Mouse (Mus musculus): ENCODE measurements around the gene Sp7.
A peak's percentile ranks its signal among the peaks of the same experiment; 100 is the strongest.

The Sp7 gene

GRCm38 (mm10) chr15:102366733-102367344 lies at the start of gene Sp7:
Gene Sp7, minus strand, starts transcription at chr15:102367182.
- DNase-seq, result peak; percentile 59

GRCm38 (mm10) chr15:102413687-102414086 lies 46.7 kb upstream of the Sp7 start:
- DNase-seq, result no peak

GRCm38 (mm10) chr15:102411077-102411476 lies 44.1 kb upstream of the Sp7 start:
- no peak for DNase-seq

GRCm38 (mm10) chr15:102409286-102409685 lies 42.3 kb upstream of the Sp7 start:
- no peak for DNase-seq

- no peak for DNase-seq
These were observed 41.7 kb upstream of the Sp7 start for GRCm38 (mm10) chr15:102408558-102409130.

GRCm38 (mm10) chr15:102407681-102408557 lies 40.9 kb upstream of the Sp7 start:
- no peak for DNase-seq

- no peak for DNase-seq
These were observed 40.1 kb upstream of the Sp7 start for GRCm38 (mm10) chr15:102406912-102407580.

- no peak for DNase-seq
These were observed 39.4 kb upstream of the Sp7 start for GRCm38 (mm10) chr15:102406196-102406911.

GRCm38 (mm10) chr15:102405489-102406195 lies 38.7 kb upstream of the Sp7 start, which contains the start of gene Sp1:
Gene Sp1, plus strand, starts transcription at chr15:102406143.
- DNase-seq, result peak; percentile 100

- no peak for DNase-seq
These were observed 37.9 kb upstream of the Sp7 start for GRCm38 (mm10) chr15:102404608-102405488.

- DNase-seq, result no peak
These were observed 35.2 kb upstream of the Sp7 start for GRCm38 (mm10) chr15:102402210-102402609.

- no peak for DNase-seq
These were observed 34.3 kb upstream of the Sp7 start for GRCm38 (mm10) chr15:102401278-102401677.

- no peak for DNase-seq
These were observed 33.6 kb upstream of the Sp7 start for GRCm38 (mm10) chr15:102400476-102401045.

GRCm38 (mm10) chr15:102399229-102400221 lies 32.5 kb upstream of the Sp7 start:
- peak; percentile 84 for DNase-seq

GRCm38 (mm10) chr15:102398629-102399028 lies 31.6 kb upstream of the Sp7 start:
- DNase-seq, result no peak

- DNase-seq, result no peak
These were observed 28.1 kb upstream of the Sp7 start for GRCm38 (mm10) chr15:102395061-102395460.

GRCm38 (mm10) chr15:102393584-102394014 lies 26.6 kb upstream of the Sp7 start:
- DNase-seq, result peak; percentile 75

- DNase-seq, result no peak
These were observed 25.5 kb upstream of the Sp7 start for GRCm38 (mm10) chr15:102392520-102392919.

- DNase-seq, result no peak
These were observed 22.0 kb upstream of the Sp7 start for GRCm38 (mm10) chr15:102388942-102389341.

Measured in retina, postnatal 1 day (tissue).